Mouse (Mus musculus): Measurements from ENCODE around the gene Rbm19.

Rbm19 gene

DNA sequence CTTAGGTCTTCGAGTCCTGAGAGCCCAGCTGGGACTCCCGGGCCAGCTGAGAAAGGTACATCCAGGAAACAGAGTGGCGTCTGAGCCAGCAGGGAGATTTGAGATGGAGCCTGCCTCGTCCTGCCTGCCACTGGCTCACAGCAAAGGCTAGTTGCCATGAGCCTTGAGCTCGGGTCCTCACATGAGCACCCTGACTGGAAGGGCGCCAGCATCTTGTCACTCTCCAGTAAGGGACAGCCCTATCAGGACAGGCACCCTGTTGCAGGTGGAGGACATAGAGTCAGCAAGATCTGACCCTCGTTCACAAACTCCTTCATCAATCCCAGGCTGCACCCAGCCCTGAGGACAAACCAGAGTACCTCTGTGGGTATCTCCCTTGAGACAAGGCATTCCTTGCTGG is 83.6 kb downstream of the Rbm19 start:
- no peak for DNase-seq (ENCODE audit: low spot score in 2 of 2)

DNA sequence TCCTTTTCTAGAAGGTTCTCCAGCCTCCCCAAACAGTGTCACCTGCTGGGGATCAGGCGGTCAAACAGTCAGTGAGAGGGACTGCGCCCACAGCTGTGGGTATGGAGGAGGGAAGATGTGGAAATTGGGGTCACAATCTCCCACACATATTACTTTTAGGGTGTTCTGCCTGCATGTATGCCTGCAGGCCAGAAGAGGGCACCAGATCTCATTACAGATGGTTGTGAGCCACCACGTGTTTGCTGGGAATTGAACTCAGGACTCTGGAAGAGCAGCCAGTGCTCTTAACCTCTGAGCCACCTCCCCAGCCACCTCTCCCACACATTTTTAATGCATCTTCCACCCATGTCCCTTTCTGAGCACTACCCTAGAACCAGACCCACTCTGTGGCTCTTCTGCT is 88.1 kb downstream of the Rbm19 start:
- no peak for DNase-seq (ENCODE audit: low spot score in 2 of 2)

GRCm38 (mm10) chr5:120206313-120206943 is 90.2 kb downstream of the Rbm19 start:
- no peak for DNase-seq (ENCODE audit: low spot score in 2 of 2)

- no peak for DNase-seq (ENCODE audit: low spot score in 2 of 2)
Measured at GRCm38 (mm10) chr5:120207492-120207891, 91.2 kb downstream of the Rbm19 start.

DNA sequence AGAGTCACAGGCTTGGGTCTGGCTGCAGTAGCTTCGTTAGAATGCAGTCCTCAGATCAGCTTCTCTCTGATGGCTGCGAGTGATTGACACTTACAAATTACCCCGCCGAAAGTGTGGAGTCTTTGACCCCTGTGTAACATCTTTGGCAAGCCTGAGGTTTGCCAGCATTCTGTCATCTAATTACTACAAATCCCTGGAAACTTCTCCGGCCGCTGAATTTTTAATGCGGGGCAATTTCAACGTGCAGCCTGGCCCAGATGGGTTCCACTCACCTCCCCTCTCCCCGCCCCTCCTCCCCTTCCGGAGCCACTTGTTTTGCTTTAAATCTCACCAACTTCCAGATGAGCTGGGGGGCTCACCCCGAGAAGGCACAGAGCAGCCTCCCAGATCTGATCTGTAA is 94.4 kb downstream of the Rbm19 start:
- DNase-seq (ENCODE audit: low spot score in 2 of 2) = no peak

GRCm38 (mm10) chr5:120211182-120211581 is 94.9 kb downstream of the Rbm19 start:
- no peak for DNase-seq (ENCODE audit: low spot score in 2 of 2)

DNA sequence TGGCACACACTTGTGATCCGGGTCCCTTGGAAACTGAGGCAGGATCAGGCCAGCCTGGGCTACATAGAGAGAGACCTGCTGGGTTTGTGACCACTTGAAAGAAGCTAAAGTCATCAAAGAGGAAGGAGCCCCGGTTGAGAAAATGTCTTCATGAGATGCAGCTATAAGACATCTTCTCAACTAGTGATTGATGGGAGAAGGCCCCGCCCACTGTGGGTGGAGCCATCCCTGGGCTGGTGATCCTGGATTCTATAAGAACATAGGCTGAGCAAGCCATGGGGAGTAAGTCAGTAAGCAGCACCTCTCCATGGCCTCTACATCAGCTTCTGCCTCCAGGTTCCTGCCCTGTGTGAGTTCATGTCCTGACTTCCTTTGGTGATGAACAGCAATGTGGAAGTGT is 98.2 kb downstream of the Rbm19 start:
- DNase-seq (ENCODE audit: low spot score in 2 of 2) = no peak

DNA sequence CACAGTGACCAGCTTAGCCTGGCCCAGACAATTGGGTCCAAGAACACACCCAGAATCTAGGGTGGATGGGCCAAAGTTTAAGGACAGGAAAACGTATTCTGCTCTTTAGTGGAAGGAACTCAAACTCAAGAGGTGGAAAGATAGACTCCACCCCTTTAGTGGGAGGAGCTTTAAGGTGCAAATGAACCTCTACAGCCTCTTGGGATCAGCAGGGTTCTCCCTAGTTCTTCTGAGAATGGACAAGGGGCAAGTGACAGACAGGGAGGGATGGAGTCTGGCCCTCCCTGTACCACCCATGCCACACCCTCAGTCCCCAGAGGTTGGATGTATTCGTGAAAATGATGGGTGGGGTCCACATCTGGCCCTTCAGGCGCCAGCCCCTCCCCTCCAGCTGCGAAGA is 105.0 kb downstream of the Rbm19 start:
- DNase-seq (ENCODE audit: low spot score in 2 of 2) = no peak

GRCm38 (mm10) chr5:120225383-120225782 is 109.1 kb downstream of the Rbm19 start:
- no peak for DNase-seq (ENCODE audit: low spot score in 2 of 2)

- no peak for DNase-seq (ENCODE audit: low spot score in 2 of 2)
Measured at GRCm38 (mm10) chr5:120228613-120229409, 112.5 kb downstream of the Rbm19 start.

- no peak for DNase-seq (ENCODE audit: low spot score in 2 of 2)
Measured at GRCm38 (mm10) chr5:120231435-120232147, 115.3 kb downstream of the Rbm19 start.

DNA sequence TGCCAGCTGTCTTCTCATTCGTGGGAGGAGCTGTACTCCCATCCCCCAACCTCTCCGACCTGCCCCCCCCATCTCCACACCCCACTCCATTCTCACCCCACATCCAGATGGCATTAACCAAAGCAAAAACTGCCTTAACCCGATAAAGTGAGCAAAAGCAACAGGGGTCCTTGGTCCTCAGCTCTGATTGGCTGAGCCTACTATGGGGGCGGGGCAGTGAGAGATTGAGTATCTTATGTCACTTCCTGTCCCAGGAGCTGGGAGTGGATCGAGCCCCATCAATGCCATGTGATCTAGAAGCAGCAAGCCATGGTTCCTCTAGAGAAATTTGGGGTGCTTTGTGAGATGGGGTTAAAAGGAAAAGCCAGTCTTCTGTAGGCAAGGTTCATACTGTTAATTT is 118.9 kb downstream of the Rbm19 start:
- DNase-seq (ENCODE audit: low spot score in 2 of 2) = no peak

DNA sequence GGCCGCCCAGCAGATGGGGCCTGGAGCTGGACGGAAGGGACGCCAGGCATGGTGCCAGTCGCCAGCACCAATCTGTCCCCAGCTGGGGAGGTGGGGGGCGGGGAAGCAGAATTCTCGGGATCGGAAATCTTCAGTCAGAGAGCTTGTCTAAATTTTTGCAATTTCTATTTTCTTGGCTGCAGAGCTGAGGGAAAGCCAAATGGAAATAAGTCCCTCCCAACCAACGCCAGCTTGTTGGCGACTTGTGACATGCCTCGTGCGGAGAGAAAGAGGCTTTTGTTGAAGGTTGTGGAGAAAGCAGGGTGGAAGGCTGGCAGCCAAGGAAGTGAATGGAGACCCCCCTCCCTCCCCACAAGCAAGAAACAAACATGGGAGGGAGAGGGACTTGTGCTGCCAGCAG is 119.3 kb downstream of the Rbm19 start:
- peak; percentile 11 to 30 for DNase-seq (ENCODE audit: low spot score in 2 of 2)

DNA sequence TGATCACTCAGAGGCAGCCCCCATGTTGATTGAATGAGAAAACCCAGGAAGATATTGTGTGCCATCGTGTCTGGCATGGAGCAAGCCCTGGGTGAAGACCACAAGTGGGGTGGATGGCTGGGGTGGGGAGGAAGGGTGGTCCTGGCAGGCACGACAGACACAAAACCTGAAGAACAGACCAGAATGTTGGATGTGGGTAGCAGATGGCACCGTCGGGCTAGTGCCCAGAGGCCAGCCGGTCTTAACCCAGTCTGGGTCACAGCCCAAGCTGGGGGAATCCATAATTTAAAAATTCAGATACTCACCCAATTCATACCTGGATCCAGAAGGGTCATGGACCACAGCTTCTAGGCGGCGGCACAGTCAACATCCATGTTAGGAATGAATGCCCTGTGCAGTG is 123.8 kb downstream of the Rbm19 start:
- DNase-seq (ENCODE audit: low spot score in 2 of 2) = no peak

GRCm38 (mm10) chr5:120245336-120245735 is 129.1 kb downstream of the Rbm19 start:
- DNase-seq (ENCODE audit: low spot score in 2 of 2) = no peak

Measured in right cerebral cortex, postnatal 36 days (tissue).